ENCODE assay signal across 10 mouse cellular contexts in genomic region chr6:53801893-53802286, GRCm38 (mm10). TPM values are rescaled to one million over a fixed set of nuclear protein-coding genes. Genes with fewer than 3 reads are reported as not detected.
DNase-seq lines count a peak whose midpoint lies in the region; ATAC-seq and TF ChIP-seq lines count a peak whose summit lies in the region.
"Had no signal": no experiment of that assay in that cellular context is flagged by ENCODE, and none has a peak within 500 bp of the region (broad histone marks: within the 10 kb centered on the region; RNA-seq: fewer than 3 reads in every experiment).

No protein-coding gene starts in this region.

- TF ChIP-seq EP300 in lung, postnatal 0 days (IDR thresholded peaks at IDR 0.05) = 0 out of 2 replicates have a peak, but pooled peaks have one; percentile 35

- H3K27me3 ChIP-seq in kidney, embryonic 14.5 days (ENCODE audit: control insufficient read depth, insufficient read depth, low read length) = no peaks in the 10 kb centered on the region
- H3K27me3 ChIP-seq in lung, postnatal 0 days (replicated peaks; ENCODE audit: insufficient read depth, low read length) = no peaks in the 10 kb centered on the region
- H3K27me3 ChIP-seq in thymus, adult 2 months (ENCODE audit: control insufficient read depth, insufficient read depth, low read length) = no peaks in the 10 kb centered on the region
- H3K27me3 ChIP-seq: embryonic facial prominence, embryonic 12.5 days had no signal

- no peak for TF ChIP-seq CTCF in lung, postnatal 0 days (IDR thresholded peaks at IDR 0.05)
- no peak for TF ChIP-seq CTCF in thymus, adult 2 months (IDR thresholded peaks at IDR 0.05; ENCODE audit: borderline replicate concordance, control insufficient read depth, extremely low read depth, insufficient read depth, low read length, poor library complexity)

- no peak for TF ChIP-seq POLR2A in thymus, adult 2 months (IDR thresholded peaks at IDR 0.05; ENCODE audit: control insufficient read depth, extremely low read depth, insufficient read depth, low read length, poor library complexity)

- no peak overlapping the region for H3K27ac ChIP-seq in kidney, embryonic 14.5 days (ENCODE audit: low read depth, low read length)
- H3K27ac ChIP-seq in ES-E14 (ENCODE audit: insufficient read depth, low read depth, low read length, poor library complexity, severe bottlenecking) = peak overlapping the region; percentile 66
- no peak overlapping the region for H3K27ac ChIP-seq in lung, postnatal 0 days (ENCODE audit: low read length)
- no peak overlapping the region for H3K27ac ChIP-seq in thymus, adult 2 months (ENCODE audit: control insufficient read depth, insufficient read depth, low read length)
- H3K27ac ChIP-seq: embryonic facial prominence, embryonic 12.5 days had no signal

- H3K9me3 ChIP-seq in kidney, embryonic 14.5 days (ENCODE audit: control insufficient read depth, low read length) = no peaks in the 10 kb centered on the region
- H3K9me3 ChIP-seq in ES-E14 (ENCODE audit: control insufficient read depth, insufficient read depth, low read depth, low read length) = no peaks in the 10 kb centered on the region
- no peaks in the 10 kb centered on the region for H3K9me3 ChIP-seq in lung, postnatal 0 days (ENCODE audit: low read length)
- H3K9me3 ChIP-seq: embryonic facial prominence, embryonic 12.5 days had no signal

- H3K9ac ChIP-seq in kidney, embryonic 14.5 days (ENCODE audit: low read depth, low read length) = no peak overlapping the region
- no peak overlapping the region for H3K9ac ChIP-seq in ES-E14 (ENCODE audit: insufficient read depth, low read depth, low read length, poor library complexity, severe bottlenecking)
- H3K9ac ChIP-seq in lung, postnatal 0 days (replicated peaks; ENCODE audit: low read depth) = no peak overlapping the region
- H3K9ac ChIP-seq: embryonic facial prominence, embryonic 12.5 days had no signal

- no peaks in the 10 kb centered on the region for H3K36me3 ChIP-seq in kidney, embryonic 14.5 days (ENCODE audit: control insufficient read depth, insufficient read depth, low read length)
- no peaks in the 10 kb centered on the region for H3K36me3 ChIP-seq in ES-E14 (ENCODE audit: control insufficient read depth, insufficient read depth, low read length, poor library complexity, severe bottlenecking)
- H3K36me3 ChIP-seq in lung, postnatal 0 days (ENCODE audit: insufficient read depth, low read length) = no peaks in the 10 kb centered on the region
- no peaks in the 10 kb centered on the region for H3K36me3 ChIP-seq in thymus, adult 2 months (ENCODE audit: control insufficient read depth, insufficient read depth, low read length)
- H3K36me3 ChIP-seq: embryonic facial prominence, embryonic 12.5 days had no signal

- in situ Hi-C loops in ES-E14 (cut with MboI; ENCODE audit: low sequenced_read_pairs in 2 of 2, unreplicated experiment in 2 of 2) = no loop called here

- DNase-seq in kidney, postnatal 10 days = peak; percentile 38
- DNase-seq in ES-E14 (ENCODE audit: low read depth, low spot score) = no peak
- peak; percentile 34 for DNase-seq in fibroblast of lung, adult 2 months (ENCODE audit: low read depth)
- peak; percentile 71 for DNase-seq in lung, postnatal 0 days (ENCODE audit: low spot score)
- DNase-seq in thymus, postnatal 14 days = no peak
- no peak for DNase-seq in thymus, adult 2 months
- no peak for DNase-seq in neural tube, embryonic 10.5 days (ENCODE audit: extremely low spot score, low spot score)
- DNase-seq: spleen, adult 18-20 months had no signal

- no peak overlapping the region for H3K4me3 ChIP-seq in kidney, embryonic 14.5 days (ENCODE audit: low read length)
- peak overlapping the region in 1 of 2 experiments; percentile 25; a peak in 1 of 4 replicates for H3K4me3 ChIP-seq in ES-E14 (ENCODE audit: insufficient read depth in 1 of 2, low read depth in 1 of 2, low read length in 2 of 2, poor library complexity in 1 of 2, severe bottlenecking in 1 of 2)
- H3K4me3 ChIP-seq in lung, postnatal 0 days (ENCODE audit: low read depth, low read length) = no peak overlapping the region
- H3K4me3 ChIP-seq in thymus, adult 2 months (ENCODE audit: control insufficient read depth, insufficient read depth, low read length) = no peak overlapping the region
- H3K4me3 ChIP-seq: embryonic facial prominence, embryonic 12.5 days had no signal

- H3K4me1 ChIP-seq in kidney, embryonic 14.5 days (ENCODE audit: control insufficient read depth, insufficient read depth, low read length) = peaks cover 12% of the 10 kb centered on the region
- H3K4me1 ChIP-seq in ES-E14 (ENCODE audit: control insufficient read depth in 2 of 2, insufficient read depth in 2 of 2, low read length in 2 of 2, poor library complexity in 1 of 2) = peaks cover 32 to 39% of the 10 kb centered on the region in 2 experiments
- H3K4me1 ChIP-seq in lung, postnatal 0 days (ENCODE audit: insufficient read depth, low read depth, low read length) = peaks cover 11% of the 10 kb centered on the region
- no peaks in the 10 kb centered on the region for H3K4me1 ChIP-seq in thymus, adult 2 months (replicated peaks; ENCODE audit: control insufficient read depth, insufficient read depth, low read length)

- no peak overlapping the region for H3K4me2 ChIP-seq in kidney, embryonic 14.5 days (replicated peaks; ENCODE audit: low read depth, low read length)
- no peak overlapping the region for H3K4me2 ChIP-seq in lung, postnatal 0 days (replicated peaks; ENCODE audit: low read depth, low read length)
- H3K4me2 ChIP-seq: embryonic facial prominence, embryonic 12.5 days had no signal

- WGBS in kidney, embryonic 14.5 days = 54% methylated on average over 5 of the region's 5 CpGs
- WGBS in lung, postnatal 0 days = 41% methylated on average over 5 of the region's 5 CpGs
- 82% methylated on average over 5 of the region's 5 CpGs for WGBS in thymus, adult 2 months

- no peak for ATAC-seq in kidney, embryonic 14.5 days (ENCODE audit: low FRiP score, low TSS enrichment)
- peak; percentile 70 for ATAC-seq in lung, postnatal 0 days

TF ChIP-seq in ES-E14, 5 proteins besides CTCF, POLR2A, EP300 and RAD21:
- no peak for TF ChIP-seq ZNF384 (IDR thresholded peaks at IDR 0.05; ENCODE audit: low read depth, low read length)
- TF ChIP-seq CHD2 (IDR thresholded peaks at IDR 0.05; ENCODE audit: low read depth, low read length) = no peak
- no peak for TF ChIP-seq MAFK (IDR thresholded peaks at IDR 0.05; ENCODE audit: insufficient read depth, low read depth, low read length)
- TF ChIP-seq ZC3H11A (IDR thresholded peaks at IDR 0.05; ENCODE audit: borderline replicate concordance, low read depth, low read length) = no peak
- no peak for TF ChIP-seq HCFC1 (IDR thresholded peaks at IDR 0.05; ENCODE audit: borderline replicate concordance, insufficient read depth, low read length)

RNA-seq across cellular contexts. Expression of gene Tril, which starts 18.7 kb away (rescaled TPM):
- polyA plus RNA-seq in kidney, embryonic 14.5 days (2014; fragmentation: Nextera tagmentation; extraction: Ambion mirVana) = 65.5 and 94.9 TPM in 2 replicates
- total RNA-seq in ES-E14 (2012; rRNA removed) = 2.4 TPM in 2 replicates
- 23.9 and 28.6 TPM in 2 replicates for polyA plus RNA-seq in lung, postnatal 0 days (2015; fragmentation: Nextera tagmentation; extraction: Ambion mirVana)
- 2.3 and 2.5 TPM in 2 replicates for polyA plus RNA-seq in thymus, adult 2 months (2012; rRNA removed)

Comparison
In these comparisons a context has a peak if more than half of its experiments do, and no peak if none do; other contexts are left out.
1. DNase-seq: peak in kidney, postnatal 10 days (single experiment), fibroblast of lung, adult 2 months (single experiment) and lung, postnatal 0 days (single experiment); none in ES-E14 (single experiment), thymus, postnatal 14 days (single experiment), thymus, adult 2 months (single experiment) and neural tube, embryonic 10.5 days (single experiment).